Mouse (Mus musculus) myocyte (in vitro differentiated cells): ENCODE data around the gene Ms4a15. TPM values are rescaled to one million over a fixed set of nuclear protein-coding genes. Genes with fewer than 3 reads are reported as not detected.

ENCODE experiments used
- H3K27me3 ChIP-seq: one replicate; pipeline ENCODE4 v1.6.1; 2011; ENCODE audit not compliant: control insufficient read depth, insufficient read depth, insufficient read length
- H3K36me3 ChIP-seq: one replicate; pipeline ENCODE4 v1.6.1; 2011; ENCODE audit not compliant: control insufficient read depth, insufficient read depth
- H3K4me2 ChIP-seq: one replicate; pipeline ENCODE4 v1.6.1; 2011; ENCODE audit warnings: low read depth, control low read depth
- H3K4me3 ChIP-seq: one replicate; pipeline ENCODE4 v1.5.1; 2011; ENCODE audit warnings: mild to moderate bottlenecking, control low read depth, moderate library complexity
- H3K79me2 ChIP-seq: one replicate; pipeline ENCODE4 v1.6.1; 2011; ENCODE audit not compliant: control insufficient read depth, insufficient read depth
- H3ac ChIP-seq: one replicate; pipeline ENCODE4 v1.6.1; 2011; ENCODE audit not compliant: control insufficient read depth, insufficient read length
- CEBPB ChIP-seq: IDR thresholded peaks from 2 replicates; pipeline ENCODE4 v1.6.1; 2011; ENCODE audit warnings: mild to moderate bottlenecking, moderate library complexity; ENCODE audit not compliant: poor library complexity, insufficient read depth, severe bottlenecking
- E2F4 ChIP-seq: IDR thresholded peaks from one replicate; pipeline ENCODE4 v1.6.1; 2011; ENCODE audit warnings: mild to moderate bottlenecking, control low read depth, moderate library complexity; ENCODE audit not compliant: insufficient read depth
- MAX ChIP-seq: IDR thresholded peaks from one replicate; pipeline ENCODE4 v1.6.1; 2011; ENCODE audit warnings: low read depth, mild to moderate bottlenecking, control low read depth
- MYOD1 ChIP-seq, 3 experiments: IDR thresholded peaks; one replicate each; pipeline ENCODE4 v1.6.1; 2011; ENCODE audit warnings: control low read depth in 2 of 3, low read depth in 2 of 3, mild to moderate bottlenecking in 2 of 3, moderate library complexity in 1 of 3; ENCODE audit not compliant: insufficient read length in 2 of 3, control insufficient read depth in 1 of 3
- MYOG ChIP-seq, 3 experiments: IDR thresholded peaks; one replicate each; pipeline ENCODE4 v1.6.1; 2011; ENCODE audit warnings: control low read depth in 2 of 3, low read depth in 2 of 3, mild to moderate bottlenecking in 2 of 3; ENCODE audit not compliant: insufficient read length in 2 of 3, control insufficient read depth in 1 of 3, insufficient read depth in 1 of 3
- POLR2A ChIP-seq: IDR thresholded peaks from one replicate; pipeline ENCODE4 v1.6.1; 2011; ENCODE audit warnings: low read depth, mild to moderate bottlenecking, control low read depth, moderate library complexity; ENCODE audit not compliant: insufficient read length
- POLR2AphosphoS2 ChIP-seq: IDR thresholded peaks from one replicate; pipeline ENCODE4 v1.6.1; 2011; ENCODE audit warnings: low read depth, control low read depth; ENCODE audit not compliant: insufficient read length
- REST ChIP-seq: IDR thresholded peaks from one replicate; pipeline ENCODE4 v1.6.1; 2011; ENCODE audit warnings: mild to moderate bottlenecking, control low read depth, moderate library complexity; ENCODE audit not compliant: insufficient read depth, insufficient read length
- SRF ChIP-seq: IDR thresholded peaks from one replicate; pipeline ENCODE4 v1.6.1; 2011; ENCODE audit warnings: low read depth; ENCODE audit not compliant: control insufficient read depth, insufficient read length
- TCF12 ChIP-seq: IDR thresholded peaks from one replicate; pipeline ENCODE4 v1.6.1; 2011; ENCODE audit warnings: mild to moderate bottlenecking, control low read depth; ENCODE audit not compliant: poor library complexity, insufficient read depth, severe bottlenecking
- TCF3 ChIP-seq: IDR thresholded peaks from one replicate; pipeline ENCODE4 v1.6.1; 2011; ENCODE audit warnings: low read depth, control low read depth; ENCODE audit not compliant: insufficient read length
- USF1 ChIP-seq: IDR thresholded peaks from one replicate; pipeline ENCODE4 v1.6.1; 2011; ENCODE audit warnings: low read depth, mild to moderate bottlenecking, control low read depth, moderate library complexity
- polyA plus RNA-seq: library from polyadenylated mRNA; unstranded; fragments of >200 nt; fragmentation: generic; extraction: Trizol; gene quantifications from one replicate; pipeline ENCODE4 v1.2.1, GENCODE M21; 2012; ENCODE audit warnings: missing spikeins

Gene Ms4a15
- polyA plus RNA-seq = not detected

DNA sequence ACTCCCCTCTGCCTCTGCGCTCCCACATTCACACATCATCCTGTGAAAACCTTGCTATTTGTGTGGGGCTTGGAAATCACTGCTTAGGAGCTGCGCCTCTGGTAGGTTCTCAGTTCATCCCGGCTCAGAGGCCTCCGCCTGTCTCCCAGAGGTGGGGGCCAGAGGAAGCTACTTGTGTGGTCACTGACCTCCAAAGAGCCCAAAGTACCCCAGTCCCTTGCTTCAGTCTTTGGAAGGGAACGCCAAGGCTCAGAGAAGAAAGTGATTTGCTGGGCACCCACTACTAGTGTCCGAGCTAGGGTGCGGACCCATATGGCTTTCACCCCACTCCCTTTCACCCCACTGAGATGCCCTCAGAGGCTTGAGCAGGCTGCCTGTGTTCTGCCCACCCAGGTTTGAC lies at the start of gene Ms4a15:
TSS of gene Ms4a15 (minus strand) at position 101 of the 400 bp plus-strand sequence.
- Histone ChIP-seq H3K4me3 (no peak within 1 kb of the TSS), H3K4me2 (no peak within 1 kb of the TSS), H3K36me3 (no peaks in the 10 kb centered on the region), H3K27me3 (peaks cover 10% of the 10 kb centered on the region), H3ac (no peak within 1 kb of the TSS), H3K79me2 (no peaks in the 10 kb centered on the region)
- no peak for TF ChIP-seq USF1

DNA sequence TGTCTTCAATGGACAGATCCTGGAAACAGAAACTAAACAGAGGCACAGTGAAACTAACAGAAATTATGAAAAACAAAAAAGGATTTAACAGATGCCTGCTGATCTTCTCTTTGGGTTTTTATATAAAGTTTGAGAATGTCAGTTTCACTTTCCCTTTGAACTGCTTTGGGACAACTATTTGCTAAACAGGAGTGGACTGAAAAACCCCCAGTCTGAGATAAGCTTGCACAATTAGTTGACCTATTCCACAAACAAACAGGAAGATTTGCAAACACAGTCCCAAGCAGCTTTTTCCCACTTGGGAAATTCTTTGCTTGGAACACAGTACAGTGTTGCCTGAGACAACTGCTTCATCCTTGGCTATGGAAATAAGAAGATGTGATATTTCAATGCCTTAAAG lies 44.5 kb upstream of the Ms4a15 start:
- H3K27me3 ChIP-seq = no peaks in the 10 kb centered on the region
- no peak overlapping the region for H3ac ChIP-seq
- H3K4me3 ChIP-seq = no peak overlapping the region
- no peak overlapping the region for H3K4me2 ChIP-seq
- no peaks in the 10 kb centered on the region for H3K36me3 ChIP-seq
- no peak for TF ChIP-seq MYOG (IDR thresholded peaks at IDR 0.05; ENCODE audit: control insufficient read depth in 1 of 3, insufficient read depth in 1 of 3, insufficient read length in 2 of 3, low read depth in 2 of 3)
- TF ChIP-seq MYOD1 (IDR thresholded peaks at IDR 0.05; ENCODE audit: control insufficient read depth in 1 of 3, insufficient read length in 2 of 3, low read depth in 2 of 3) = no peak
- TF ChIP-seq TCF3 = no peak
- no peak for TF ChIP-seq POLR2A
- TF ChIP-seq REST = no peak
- TF ChIP-seq CEBPB = no peak
- H3K79me2 ChIP-seq = no peaks in the 10 kb centered on the region

DNA sequence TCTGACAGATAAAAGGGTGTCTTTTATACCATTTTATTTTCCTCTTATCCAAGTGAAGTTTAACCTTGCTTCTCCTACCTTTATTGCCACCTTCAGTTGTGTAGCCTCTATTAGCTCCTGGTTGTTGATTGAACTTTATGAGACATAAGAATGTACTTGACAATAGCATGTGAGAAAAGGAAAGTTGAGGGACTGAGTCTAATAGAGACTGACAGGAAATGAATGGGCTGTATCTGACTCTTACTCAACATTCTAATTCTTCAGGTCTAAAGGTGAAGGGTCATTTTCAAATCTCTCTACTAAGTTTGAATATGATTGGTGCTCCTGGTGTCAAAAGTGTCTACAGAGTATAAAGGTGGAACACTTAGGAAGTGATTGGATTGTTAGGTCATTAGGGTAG lies 29.3 kb upstream of the Ms4a15 start:
- Histone ChIP-seq H3K79me2 (no peaks in the 10 kb centered on the region), H3K36me3 (no peaks in the 10 kb centered on the region), H3K4me2 (no peak overlapping the region), H3ac (no peak overlapping the region), H3K27me3 (no peaks in the 10 kb centered on the region), H3K4me3 (no peak overlapping the region)
- TF ChIP-seq USF1 (no peak), TCF12 (no peak), MYOG (IDR thresholded peaks at IDR 0.05; ENCODE audit: control insufficient read depth in 1 of 3, insufficient read depth in 1 of 3, insufficient read length in 2 of 3, low read depth in 2 of 3) (no peak), SRF (no peak), POLR2AphosphoS2 (no peak), E2F4 (no peak), CEBPB (no peak), MYOD1 (IDR thresholded peaks at IDR 0.05; ENCODE audit: control insufficient read depth in 1 of 3, insufficient read length in 2 of 3, low read depth in 2 of 3) (no peak), POLR2A (no peak), MAX (no peak), TCF3 (no peak), REST (no peak)

DNA sequence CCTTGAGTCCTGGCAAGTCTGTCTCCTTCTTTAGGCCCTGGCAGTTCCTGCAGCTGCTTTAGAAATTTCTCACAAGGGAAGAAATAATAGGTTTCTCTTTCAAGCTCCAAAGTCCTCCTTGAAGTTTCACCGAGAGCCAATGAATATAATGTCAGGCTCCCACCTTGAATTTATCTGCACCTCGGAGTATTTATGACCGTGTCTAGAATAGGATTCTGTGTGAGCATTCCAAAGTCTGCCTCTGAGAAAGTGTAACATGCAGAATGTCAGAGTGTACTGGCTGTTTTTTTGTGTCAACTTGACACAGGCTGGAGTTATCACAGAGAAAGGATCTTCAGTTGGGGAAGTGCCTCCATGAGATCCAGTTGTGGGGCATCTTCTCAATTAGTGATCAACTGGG lies 24.8 kb upstream of the Ms4a15 start, which contains the start of gene Ms4a18:
TSS of gene Ms4a18 (minus strand) at position 141 of the 400 bp plus-strand sequence.
- no peak within 1 kb of the TSS for H3ac ChIP-seq
- TF ChIP-seq TCF3 = no peak
- TF ChIP-seq SRF = no peak
- no peak for TF ChIP-seq CEBPB
- H3K79me2 ChIP-seq = no peaks in the 10 kb centered on the region

DNA sequence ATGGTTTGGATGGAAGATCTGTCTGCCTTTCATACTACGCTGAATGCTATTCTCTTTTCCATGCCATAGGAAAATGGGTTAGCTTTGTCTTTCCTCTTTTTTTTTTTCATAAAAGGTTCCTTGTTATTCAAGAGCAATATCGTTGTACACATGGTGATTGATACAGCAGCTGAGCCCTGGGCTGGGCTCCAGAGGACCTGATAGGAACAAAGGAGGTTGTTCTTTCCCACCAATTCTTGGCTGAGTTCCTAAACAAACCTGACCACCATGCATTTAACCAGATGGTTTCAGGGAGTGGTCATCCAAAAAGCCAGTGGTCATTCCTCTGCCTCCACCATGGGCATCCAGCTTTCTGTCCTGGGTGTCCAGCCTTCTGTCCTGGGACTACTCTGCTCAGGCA lies 24.2 kb upstream of the Ms4a15 start:
- Histone ChIP-seq H3K36me3 (no peaks in the 10 kb centered on the region), H3K4me2 (peak overlapping the region; percentile 35), H3K79me2 (no peaks in the 10 kb centered on the region), H3K4me3 (no peak overlapping the region), H3ac (no peak overlapping the region), H3K27me3 (no peaks in the 10 kb centered on the region)
- peak in 1 of 3 experiments; percentile 30 for TF ChIP-seq MYOG (IDR thresholded peaks at IDR 0.05; ENCODE audit: control insufficient read depth in 1 of 3, insufficient read depth in 1 of 3, insufficient read length in 2 of 3, low read depth in 2 of 3)
- peak in 2 of 3 experiments; percentile 15 to 49 for TF ChIP-seq MYOD1 (IDR thresholded peaks at IDR 0.05; ENCODE audit: control insufficient read depth in 1 of 3, insufficient read length in 2 of 3, low read depth in 2 of 3)
- TF ChIP-seq SRF = no peak

More for the DNA sequence above, 24.8 kb upstream of the Ms4a15 start, which contains the start of gene Ms4a18:
- Histone ChIP-seq H3K4me2 (peak within 1 kb of the TSS; percentile 35), H3K27me3 (no peaks in the 10 kb centered on the region), H3K4me3 (no peak within 1 kb of the TSS), H3K36me3 (no peaks in the 10 kb centered on the region)

DNA sequence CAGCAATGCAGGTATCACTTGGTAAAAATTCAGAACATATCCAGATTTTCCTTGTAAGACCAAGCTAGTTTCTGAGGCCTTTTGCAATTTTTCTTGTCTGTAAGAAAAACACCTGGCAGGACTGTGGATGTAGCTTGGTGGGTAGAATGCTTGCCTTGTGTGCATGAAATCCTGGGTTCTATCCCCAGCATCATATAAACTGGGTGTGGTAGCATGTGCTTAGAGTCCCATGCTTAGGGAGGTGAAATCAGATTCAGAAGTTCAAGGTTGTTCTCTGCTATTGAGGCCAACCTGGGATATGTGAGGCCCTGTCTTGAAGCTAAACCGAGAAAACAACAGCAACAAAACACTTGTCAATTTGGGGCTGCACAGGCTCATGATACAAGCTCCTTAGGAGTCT lies 22.9 kb upstream of the Ms4a15 start:
- no peak overlapping the region for H3K4me3 ChIP-seq
- H3ac ChIP-seq = no peak overlapping the region
- H3K4me2 ChIP-seq = no peak overlapping the region
- no peaks in the 10 kb centered on the region for H3K27me3 ChIP-seq
- H3K79me2 ChIP-seq = no peaks in the 10 kb centered on the region
- TF ChIP-seq SRF (no peak), MYOG (IDR thresholded peaks at IDR 0.05; ENCODE audit: control insufficient read depth in 1 of 3, insufficient read depth in 1 of 3, insufficient read length in 2 of 3, low read depth in 2 of 3) (no peak), TCF3 (no peak), MYOD1 (IDR thresholded peaks at IDR 0.05; ENCODE audit: control insufficient read depth in 1 of 3, insufficient read length in 2 of 3, low read depth in 2 of 3) (no peak), MAX (no peak), TCF12 (no peak), CEBPB (no peak), USF1 (no peak)
- H3K36me3 ChIP-seq = no peaks in the 10 kb centered on the region
